Mouse (Mus musculus) hematopoietic stem cell, adult 5-6 weeks (primary cell): ENCODE data around the gene Lage3. TPM values are rescaled to one million over a fixed set of nuclear protein-coding genes. Genes with fewer than 3 reads are reported as not detected.
A peak's percentile ranks its signal among the peaks of the same experiment; 100 is the strongest.

Experiments used
- ATAC-seq, 2 experiments: fragments of 125-278 bp in 1 of 2; replicated peaks in 1 of 2; 2 replicates each; pipeline ENCODE4 v1.8.0; 2016 to 2017; ENCODE audit warnings: inconsistent platforms in 2 of 2, mild to moderate bottlenecking in 2 of 2, moderate number of reproducible peaks in 2 of 2, low read depth in 1 of 2, moderate TSS enrichment in 1 of 2; ENCODE audit not compliant: low FRiP score in 2 of 2, poor library complexity in 2 of 2, severe bottlenecking in 2 of 2, insufficient read depth in 1 of 2, low TSS enrichment in 1 of 2
- total RNA-seq: library from RNA; stranded (forward); fragments of 172-1452, 232-1000 nt; gene quantifications from 2 replicates; pipeline ENCODE4 v1.2.3, GENCODE M21; 2017

Lage3 gene
- total RNA-seq, 1 experiment from 2014 or later = 19.5 TPM

DNA sequence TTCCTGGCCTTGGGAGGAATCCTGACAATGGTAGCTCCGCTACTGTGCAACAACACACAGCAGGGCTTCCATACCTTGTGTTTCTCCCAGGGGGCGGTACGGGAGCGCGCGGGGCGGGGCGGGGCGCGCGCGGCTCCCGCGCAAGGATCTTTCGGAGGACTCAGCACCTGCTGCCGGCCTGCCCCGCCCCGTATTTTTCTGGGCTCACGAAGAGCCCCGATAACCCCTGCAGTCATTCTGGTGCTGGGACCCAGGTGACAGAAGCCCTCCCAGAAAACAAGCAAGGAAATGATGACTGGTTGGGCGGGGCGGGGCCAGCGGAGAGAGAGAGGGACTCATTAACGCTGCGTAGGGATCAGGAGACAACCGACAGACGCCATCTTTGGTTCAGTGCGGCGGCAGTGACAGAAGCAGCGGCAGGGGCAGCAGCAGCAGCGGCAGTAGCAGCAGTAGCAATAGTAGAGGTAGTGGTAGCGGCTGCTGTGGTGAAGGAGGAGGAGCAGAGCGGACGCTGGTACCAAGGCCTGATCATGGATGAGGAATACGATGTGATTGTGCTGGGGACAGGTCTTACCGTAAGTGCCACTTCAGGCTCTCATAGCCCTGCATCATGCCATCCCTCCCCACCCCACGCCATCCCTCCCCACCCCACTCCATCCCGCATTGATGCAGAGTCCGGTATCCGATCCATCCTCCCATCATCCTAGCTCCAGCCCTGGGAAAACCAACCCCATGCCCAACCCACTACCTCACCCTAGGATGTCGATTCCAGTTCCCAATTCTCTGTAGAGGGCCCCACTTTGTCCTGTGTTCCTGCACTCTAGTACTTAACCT is 48.3 kb downstream of the Lage3 start, which contains the start of gene Gdi1:
Gdi1 (plus strand) TSS at position 132 of the 834 bp plus-strand sequence.
- ATAC-seq = peak; percentile 80 to 94

Other genes with a start within 250 kb of the Lage3 start
- not detected in 2 replicates for gene Opn1mw, start 226.2 kb downstream of the Lage3 start, total RNA-seq
- 20.2 and 31.3 TPM in 2 replicates for gene Mecp2, start 218.3 kb downstream of the Lage3 start, total RNA-seq
- not detected in 2 replicates for gene Tex28, start 185.8 kb downstream of the Lage3 start, total RNA-seq
- gene Tktl1, start 176.4 kb downstream of the Lage3 start, total RNA-seq = 0.50 and 0.56 TPM in 2 replicates
- 446 and 476 TPM in 2 replicates for gene Flna, start 103.8 kb downstream of the Lage3 start, total RNA-seq
- gene Emd, start 98.9 kb downstream of the Lage3 start, total RNA-seq = 83.7 and 99.9 TPM in 2 replicates
- 1,106 and 1,575 TPM in 2 replicates for gene Rpl10, start 82.8 kb downstream of the Lage3 start, total RNA-seq
- 29.6 and 50.0 TPM in 2 replicates for gene Taz, start 71.7 kb downstream of the Lage3 start, total RNA-seq
- 18.4 and 28.7 TPM in 2 replicates for gene Dnase1l1, start 71.3 kb downstream of the Lage3 start, total RNA-seq
- gene Atp6ap1, start 56.5 kb downstream of the Lage3 start, total RNA-seq = 156 and 166 TPM in 2 replicates
- gene Gdi1, start 48.6 kb downstream of the Lage3 start, total RNA-seq = 34.8 and 61.8 TPM in 2 replicates
- gene Fam50a, start 40.6 kb downstream of the Lage3 start, total RNA-seq = 36.0 and 53.9 TPM in 2 replicates
- gene Plxna3, start 24.6 kb downstream of the Lage3 start, total RNA-seq = 6.0 and 6.2 TPM in 2 replicates
- 20.8 and 25.7 TPM in 2 replicates for gene Ubl4a, start 19.6 kb upstream of the Lage3 start, total RNA-seq
- 9.7 and 11.3 TPM in 2 replicates for gene Slc10a3, start 19.7 kb upstream of the Lage3 start, total RNA-seq
- gene Fam3a, start 39.7 kb upstream of the Lage3 start, total RNA-seq = 12.6 and 15.8 TPM in 2 replicates
- 40.7 and 50.7 TPM in 2 replicates for gene Ikbkg, start 39.7 kb upstream of the Lage3 start, total RNA-seq
- gene G6pdx, start 75.6 kb upstream of the Lage3 start, total RNA-seq = 54.5 and 63.1 TPM in 2 replicates
- not detected in 2 replicates for gene Gm6880, start 127.8 kb upstream of the Lage3 start, total RNA-seq
- gene Olfr1326-ps1, start 221.3 kb upstream of the Lage3 start, total RNA-seq = not detected in 2 replicates
- not detected in 2 replicates for gene Olfr1325, start 239.1 kb upstream of the Lage3 start, total RNA-seq